Mouse (Mus musculus) liver, postnatal 0 days (tissue): ENCODE data around the gene Nup43.
A peak's percentile ranks its signal among the peaks of the same experiment; 100 is the strongest.

ENCODE experiments used
- CTCF ChIP-seq: sonication (generic); IDR thresholded peaks from 2 replicates; pipeline ENCODE4 v1.5.1; 2016; ENCODE audit warnings: antibody characterized with exemption, low read depth
- EP300 ChIP-seq: IDR thresholded peaks from 2 replicates; pipeline ENCODE4 v1.6.1; 2016; ENCODE audit warnings: antibody characterized with exemption, low read depth, mild to moderate bottlenecking

DNA sequence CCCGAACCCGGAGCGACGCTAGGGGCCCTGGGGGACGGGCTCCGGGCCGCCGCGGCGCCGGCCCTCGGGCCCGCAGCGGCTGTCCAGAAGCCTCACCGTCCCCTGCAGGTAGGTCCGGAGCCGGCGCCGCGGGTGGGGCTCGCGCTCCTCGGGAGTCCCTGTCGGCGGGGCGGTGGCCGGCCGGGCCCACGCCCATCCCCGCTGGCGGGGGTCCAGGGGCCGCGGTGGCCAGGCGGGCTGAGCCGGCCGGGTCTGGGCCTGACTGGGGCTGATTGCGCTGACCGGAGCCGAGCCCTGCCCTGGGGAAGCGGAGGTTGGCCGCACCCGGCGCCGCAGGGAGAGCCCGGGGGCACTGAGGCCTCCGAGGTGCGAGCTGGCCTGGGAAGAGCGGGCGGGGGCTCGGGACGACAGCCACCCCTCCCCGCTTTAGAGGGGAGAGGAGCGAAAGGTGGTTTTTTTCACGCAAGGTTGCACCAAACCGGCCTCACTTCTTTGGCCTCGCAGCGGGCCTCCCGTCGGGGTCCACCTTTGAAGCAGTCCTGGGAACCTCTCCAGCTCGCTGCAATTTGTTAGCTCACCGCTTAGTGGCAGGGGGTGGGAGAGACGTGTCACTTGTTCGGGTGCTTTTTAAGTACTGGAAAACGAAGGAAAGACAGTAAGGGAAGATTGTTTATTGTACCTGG lies 14.2 kb downstream of the Nup43 start:
- TF ChIP-seq CTCF = peak; percentile 51
- TF ChIP-seq EP300 = no peak
